Mouse (Mus musculus) cerebellum, adult 2 months (tissue): ENCODE data around the gene Sh3pxd2a.

Experiments used
- CTCF ChIP-seq: fragments of 200-500 bp; IDR thresholded peaks from 2 replicates; pipeline ENCODE4 v1.5.1; 2011; ENCODE audit warnings: low read depth, mild to moderate bottlenecking, control low read depth, low read length, moderate library complexity, borderline replicate concordance; ENCODE audit not compliant: insufficient read depth
- POLR2A ChIP-seq: fragments of 200-500 bp; IDR thresholded peaks from 2 replicates; pipeline ENCODE4 v1.6.1; 2011; ENCODE audit warnings: low read length, control low read depth, borderline replicate concordance; ENCODE audit not compliant: insufficient read depth

GRCm38 (mm10) chr19:47282688-47283215 lies 181.4 kb downstream of the Sh3pxd2a start:
- no peak for TF ChIP-seq POLR2A
- no peak for TF ChIP-seq CTCF
